Mouse (Mus musculus): ENCODE data around the gene Rbpms2. TPM values are rescaled to one million over a fixed set of nuclear protein-coding genes. Genes with fewer than 3 reads are reported as not detected.

Rbpms2 gene
- polyA plus RNA-seq, 1 experiment from 2014 or later, result 10.3 TPM

DNA sequence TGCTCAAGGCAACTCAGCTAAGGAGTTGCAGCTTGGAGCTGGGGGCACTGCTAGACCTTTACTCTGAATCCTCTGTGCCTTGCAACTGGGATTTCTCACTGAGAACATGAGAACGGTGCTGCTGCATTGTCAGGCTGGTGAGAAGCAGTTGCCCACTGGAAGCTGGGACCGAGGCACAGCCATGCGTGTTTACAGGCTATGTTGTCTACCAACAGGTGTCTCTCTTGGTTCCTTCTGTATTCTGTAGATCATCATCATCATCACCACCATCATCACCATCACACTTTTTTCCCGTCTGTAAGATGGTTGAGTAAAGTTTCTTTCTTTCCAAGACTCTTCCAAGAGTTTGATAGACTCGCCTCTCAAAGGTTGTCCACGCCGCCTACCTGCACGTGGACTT is 38.3 kb downstream of the Rbpms2 start, which contains the start of gene Oaz2:
TSS of gene Oaz2 (plus strand) at position 301 of the 400 bp plus-strand sequence.
- H3K27ac ChIP-seq, result no peak within 1 kb of the TSS
- 94% methylated on average over 8 of the region's 8 CpGs for WGBS
- H3K4me1 ChIP-seq, result no peaks in the 10 kb centered on the region
- ATAC-seq (ENCODE audit: low FRiP score, low read depth), result no peak
- no peak within 1 kb of the TSS for H3K4me3 ChIP-seq
- H3K36me3 ChIP-seq, result no peaks in the 10 kb centered on the region
- no peaks in the 10 kb centered on the region for H3K27me3 ChIP-seq (replicated peaks)
- H3K9ac ChIP-seq, result no peak within 1 kb of the TSS
- H3K9me3 ChIP-seq, result no peaks in the 10 kb centered on the region
- no peak within 1 kb of the TSS for H3K4me2 ChIP-seq (replicated peaks)

DNA sequence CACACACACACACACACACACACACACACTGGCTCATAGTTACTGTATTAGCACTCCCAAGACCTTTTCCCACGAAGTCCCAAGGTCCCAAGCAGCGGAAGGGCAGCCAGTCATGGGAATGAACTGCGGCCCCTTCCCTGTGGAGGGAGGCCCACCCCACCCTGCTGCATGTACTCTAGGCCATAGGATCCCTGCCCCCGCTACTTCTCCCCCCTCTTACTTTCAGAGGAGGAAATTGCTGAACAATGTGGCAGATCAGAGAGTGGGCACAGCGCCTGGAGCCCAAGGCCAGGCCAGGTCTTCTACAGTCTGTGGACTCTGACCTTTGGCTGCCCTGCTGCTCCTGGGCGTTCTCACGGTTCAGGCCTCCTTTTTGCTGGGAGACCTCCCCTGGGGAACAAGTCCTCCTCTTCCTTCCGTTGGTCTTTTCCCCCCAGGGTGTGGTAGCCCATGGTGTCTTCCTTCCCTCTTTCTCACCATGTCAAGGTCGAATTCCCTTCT is 42.0 kb downstream of the Rbpms2 start:
- 63% methylated on average over 9 of the region's 9 CpGs for WGBS
- H3K27ac ChIP-seq, result no peak overlapping the region

DNA sequence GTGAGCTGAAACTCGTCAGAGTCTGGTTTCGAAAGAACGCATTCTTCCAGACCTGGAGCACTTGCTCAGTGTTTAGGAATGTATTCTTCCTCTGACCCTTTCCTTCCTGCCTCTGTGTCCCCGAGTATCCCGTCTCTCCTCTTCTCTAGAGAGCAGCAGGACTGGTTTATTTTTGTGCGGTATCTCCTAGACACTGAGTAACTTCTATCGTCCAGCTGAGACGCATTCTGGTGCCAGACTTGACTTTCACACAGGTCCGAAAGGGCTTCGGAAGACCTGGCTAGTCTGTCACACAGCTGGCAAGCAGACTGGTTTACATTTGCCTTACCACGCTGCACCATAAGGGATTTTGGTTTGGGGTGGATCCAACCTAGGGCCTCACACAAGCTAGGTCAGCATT is 43.5 kb downstream of the Rbpms2 start:
- H3K36me3 ChIP-seq, result no peaks in the 10 kb centered on the region
- no peak overlapping the region for H3K9ac ChIP-seq
- H3K4me3 ChIP-seq, result no peak overlapping the region
- H3K4me1 ChIP-seq, result peaks cover 10% of the 10 kb centered on the region
- ATAC-seq (ENCODE audit: low FRiP score, low read depth), result no peak
- WGBS, result 83% methylated on average over 11 of the region's 11 CpGs
- H3K4me2 ChIP-seq (replicated peaks), result no peak overlapping the region
- H3K27me3 ChIP-seq (replicated peaks), result no peaks in the 10 kb centered on the region
- no peak overlapping the region for H3K27ac ChIP-seq
- H3K9me3 ChIP-seq, result no peaks in the 10 kb centered on the region

More for the DNA sequence above, 42.0 kb downstream of the Rbpms2 start:
- Histone ChIP-seq H3K9ac (no peak overlapping the region), H3K27me3 (replicated peaks) (no peaks in the 10 kb centered on the region), H3K36me3 (no peaks in the 10 kb centered on the region), H3K4me3 (no peak overlapping the region), H3K9me3 (no peaks in the 10 kb centered on the region), H3K4me2 (replicated peaks) (no peak overlapping the region), H3K4me1 (no peaks in the 10 kb centered on the region)
- no peak for ATAC-seq (ENCODE audit: low FRiP score, low read depth)

DNA sequence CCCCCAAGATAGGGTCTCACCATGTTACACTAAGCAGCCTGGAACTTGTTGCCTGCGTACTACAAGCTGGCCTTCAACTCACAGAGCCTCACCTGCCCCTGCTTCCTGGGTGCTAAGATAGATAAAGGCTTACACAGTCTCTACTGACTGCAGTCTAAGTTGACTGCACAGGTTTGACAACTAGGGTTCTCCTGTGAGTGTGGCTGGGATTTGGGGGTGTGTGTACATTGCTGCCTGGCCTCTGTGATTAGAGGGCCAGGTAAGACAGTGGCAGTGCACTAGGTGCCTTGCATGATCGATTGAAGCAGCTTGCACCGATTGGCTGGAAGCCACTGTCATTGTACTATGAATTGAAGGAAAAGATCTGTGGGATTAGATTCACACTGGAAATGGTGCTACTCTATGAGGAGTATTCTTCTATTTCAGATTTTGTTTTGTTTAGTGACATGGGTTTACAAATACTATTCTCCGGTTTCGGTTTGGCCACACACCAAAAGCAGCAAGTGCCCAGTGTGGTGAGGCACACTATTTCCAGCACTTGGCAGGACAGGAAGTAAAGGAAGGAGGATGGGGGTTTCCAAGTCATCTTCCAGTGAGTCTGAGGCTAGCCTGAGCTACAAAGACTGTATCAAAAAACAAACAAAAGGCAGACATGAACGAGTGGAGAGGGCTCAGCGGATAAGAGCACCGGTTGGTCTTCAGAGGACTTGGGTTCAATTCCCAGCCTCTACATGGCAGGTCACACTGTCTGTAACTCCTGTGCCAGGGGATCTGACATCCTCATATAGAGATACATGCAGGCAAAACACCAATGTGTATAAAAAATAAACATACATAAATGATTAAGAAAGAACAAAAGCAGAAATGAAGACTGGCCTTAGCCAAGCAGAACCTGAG is 46.3 kb downstream of the Rbpms2 start:
- Histone ChIP-seq H3K4me1 (peaks cover 34% of the 10 kb centered on the region), H3K27ac (no peak overlapping the region), H3K4me2 (replicated peaks) (peak overlapping the region; percentile 91), H3K9ac (peak overlapping the region; percentile 87), H3K9me3 (no peaks in the 10 kb centered on the region), H3K27me3 (replicated peaks) (no peaks in the 10 kb centered on the region), H3K36me3 (no peaks in the 10 kb centered on the region), H3K4me3 (peak overlapping the region; percentile 75)
- 58% methylated on average over 8 of the region's 8 CpGs for WGBS
- ATAC-seq (ENCODE audit: low FRiP score, low read depth), result peak; percentile 64

DNA sequence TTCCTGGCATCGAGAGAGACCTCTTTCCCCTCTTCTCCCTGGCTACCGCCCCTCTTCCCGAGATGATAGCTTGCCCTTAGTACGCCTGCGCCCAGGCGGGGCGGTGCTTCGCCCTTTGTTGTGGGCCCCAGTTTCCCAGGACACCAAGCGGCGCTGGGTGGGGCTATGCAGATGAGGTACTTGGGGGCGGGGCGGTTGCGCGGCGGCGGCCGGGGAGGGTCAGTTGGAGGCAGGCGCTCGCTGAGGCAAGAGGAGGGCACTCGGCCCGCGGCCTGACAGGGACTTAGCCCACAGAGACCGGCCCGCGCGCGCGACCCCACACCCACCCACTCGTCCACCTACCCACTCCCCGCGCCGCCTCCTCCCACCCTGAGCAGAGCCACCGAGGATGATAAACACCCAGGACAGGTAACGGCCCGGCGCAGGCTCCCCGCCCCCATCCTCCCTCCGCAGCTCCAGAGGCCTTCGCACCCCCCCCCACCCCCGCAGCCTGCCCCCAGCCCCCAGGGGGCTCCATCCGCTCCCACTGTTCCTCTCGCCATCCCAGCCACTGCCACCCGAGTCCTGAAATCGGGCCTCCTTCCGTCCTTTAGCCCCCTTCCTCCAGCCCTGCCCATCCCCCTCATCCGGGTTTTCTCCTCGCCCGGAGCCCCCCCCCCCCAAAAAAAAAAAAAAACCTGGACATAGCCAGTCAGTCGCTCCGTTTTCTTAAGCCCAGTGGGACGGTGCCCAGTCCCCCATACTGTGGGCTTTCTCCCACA is 47.1 kb downstream of the Rbpms2 start:
- Histone ChIP-seq H3K27ac (peak overlapping the region; percentile 42; the same call in 1 of the 2 replicates), H3K9me3 (no peaks in the 10 kb centered on the region), H3K27me3 (replicated peaks) (no peaks in the 10 kb centered on the region), H3K4me1 (peaks cover 34% of the 10 kb centered on the region), H3K4me2 (replicated peaks) (peak overlapping the region; percentile 91), H3K36me3 (no peaks in the 10 kb centered on the region), H3K9ac (peak overlapping the region; percentile 87), H3K4me3 (peak overlapping the region; percentile 75)
- WGBS, result under 1% methylated on average over 48 of the region's 51 CpGs
- peak; percentile 96 for ATAC-seq (ENCODE audit: low FRiP score, low read depth)

DNA sequence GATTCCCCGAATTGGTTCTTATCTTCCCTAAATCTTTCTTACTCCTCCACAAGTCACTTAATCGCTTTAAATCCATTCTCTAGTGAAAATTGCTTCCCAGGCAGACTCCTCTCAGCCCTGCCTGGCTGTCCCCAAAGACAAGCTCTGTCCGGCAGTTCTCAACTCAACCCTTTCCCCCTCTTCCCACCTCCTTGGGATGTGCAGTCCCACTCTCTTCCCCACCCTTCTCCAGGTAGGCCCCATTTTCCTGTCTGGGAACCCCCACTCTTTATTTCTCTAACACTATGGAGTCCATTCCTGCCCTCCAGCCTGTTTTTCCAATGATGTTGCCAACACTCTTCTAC is 47.6 kb downstream of the Rbpms2 start:
- Histone ChIP-seq H3K4me3 (peak overlapping the region; percentile 75), H3K27me3 (replicated peaks) (no peaks in the 10 kb centered on the region), H3K9me3 (no peaks in the 10 kb centered on the region), H3K9ac (peak overlapping the region; percentile 87), H3K4me2 (replicated peaks) (peak overlapping the region; percentile 91), H3K4me1 (peaks cover 34% of the 10 kb centered on the region), H3K27ac (no peak overlapping the region), H3K36me3 (no peaks in the 10 kb centered on the region)
- no peak for ATAC-seq (ENCODE audit: low FRiP score, low read depth)
- 6% methylated on average over 3 of the region's 3 CpGs for WGBS

DNA sequence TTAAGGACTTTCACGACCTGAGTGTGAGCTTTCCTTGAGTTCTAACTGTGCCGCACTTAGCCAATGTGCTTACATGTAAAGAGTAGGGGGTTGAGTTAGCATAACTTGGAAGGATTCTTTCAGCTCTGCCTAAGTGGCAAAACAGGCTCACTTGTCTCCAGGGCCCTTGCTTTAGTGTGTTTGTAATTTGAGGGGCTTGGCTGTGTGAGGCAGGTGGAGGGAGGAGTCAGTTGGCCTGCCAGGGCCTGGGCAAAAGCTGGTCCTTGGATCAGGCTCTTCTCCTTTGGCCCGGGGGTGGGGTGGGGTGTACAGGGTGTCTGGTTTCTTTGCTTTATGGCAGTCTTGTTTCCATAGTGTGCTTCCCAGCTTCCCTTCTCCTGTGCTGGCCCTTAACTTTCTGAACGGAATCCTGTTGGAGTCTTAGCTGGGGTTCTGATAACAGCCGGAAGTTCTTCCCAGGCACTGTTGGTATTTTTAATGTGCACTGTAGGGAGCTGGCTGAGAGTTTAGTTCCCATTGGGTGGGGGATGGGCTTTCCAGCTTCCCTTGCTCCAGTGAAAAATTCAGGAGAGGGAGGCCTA is 49.8 kb downstream of the Rbpms2 start:
- H3K4me1 ChIP-seq, result peaks cover 34% of the 10 kb centered on the region
- no peaks in the 10 kb centered on the region for H3K27me3 ChIP-seq (replicated peaks)
- no peak overlapping the region for H3K27ac ChIP-seq
- peak overlapping the region; percentile 22 for H3K4me3 ChIP-seq
- no peaks in the 10 kb centered on the region for H3K9me3 ChIP-seq
- H3K36me3 ChIP-seq, result no peaks in the 10 kb centered on the region
- 21% methylated on average over 5 of the region's 5 CpGs for WGBS
- peak overlapping the region; percentile 47 for H3K9ac ChIP-seq
- ATAC-seq (ENCODE audit: low FRiP score, low read depth), result no peak
- H3K4me2 ChIP-seq (replicated peaks), result peak overlapping the region; percentile 91

DNA sequence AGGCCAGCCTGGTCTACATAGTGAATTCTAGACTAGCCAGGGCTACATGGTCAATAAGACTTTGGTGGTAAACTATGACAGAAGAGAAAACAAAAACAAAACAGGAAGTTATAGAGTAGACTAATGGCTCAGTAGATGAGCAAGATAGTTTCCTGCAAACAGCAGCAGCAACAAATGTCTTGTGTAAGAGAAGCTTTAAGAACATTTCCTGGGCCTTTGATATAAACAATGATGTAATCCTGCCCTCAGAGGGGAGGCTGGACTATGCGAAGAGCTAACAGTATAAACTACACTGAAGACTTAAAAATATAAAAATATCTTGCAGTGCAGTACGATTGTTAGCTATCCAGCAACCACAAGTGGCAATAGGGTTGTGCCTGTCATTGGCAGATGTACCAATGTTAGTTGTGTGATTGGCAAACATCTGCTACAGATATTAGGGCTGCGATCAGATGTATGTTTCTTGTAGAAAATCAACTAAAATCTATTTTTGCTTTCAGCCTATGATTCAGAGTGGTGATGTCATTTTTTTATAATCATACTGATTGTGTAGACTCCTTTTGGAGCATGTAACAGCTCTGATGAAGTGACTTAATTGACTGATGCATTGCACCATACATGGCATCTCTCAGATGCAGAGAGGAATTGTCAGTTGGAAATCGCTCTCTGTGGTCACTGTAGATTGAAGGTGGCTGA is 51.6 kb downstream of the Rbpms2 start:
- H3K36me3 ChIP-seq, result no peaks in the 10 kb centered on the region
- H3K27ac ChIP-seq, result no peak overlapping the region
- H3K4me2 ChIP-seq (replicated peaks), result no peak overlapping the region
- H3K9me3 ChIP-seq, result no peaks in the 10 kb centered on the region
- ATAC-seq (ENCODE audit: low FRiP score, low read depth), result no peak
- WGBS, result 90% methylated on average over 4 of the region's 4 CpGs
- peaks cover 34% of the 10 kb centered on the region for H3K4me1 ChIP-seq
- no peak overlapping the region for H3K4me3 ChIP-seq
- H3K9ac ChIP-seq, result no peak overlapping the region
- no peaks in the 10 kb centered on the region for H3K27me3 ChIP-seq (replicated peaks)

DNA sequence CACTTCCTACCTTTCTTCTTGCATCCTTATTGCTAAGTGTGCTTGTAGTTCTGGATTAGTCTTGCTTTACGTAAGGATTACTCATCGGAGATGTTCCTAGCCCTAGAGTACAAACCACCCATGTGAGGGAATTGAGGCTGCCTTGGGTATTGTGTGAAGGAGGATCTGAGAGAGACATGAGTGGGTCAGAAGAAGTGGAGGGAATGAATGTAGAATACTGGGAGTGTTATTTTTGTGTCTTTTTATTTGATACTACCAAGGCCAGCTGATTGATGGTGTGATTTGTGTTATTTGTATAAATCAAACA is 52.1 kb downstream of the Rbpms2 start:
- Histone ChIP-seq H3K27ac (no peak overlapping the region), H3K9me3 (no peaks in the 10 kb centered on the region), H3K4me1 (peaks cover 34% of the 10 kb centered on the region), H3K9ac (no peak overlapping the region), H3K36me3 (peaks cover 5% of the 10 kb centered on the region), H3K4me2 (replicated peaks) (no peak overlapping the region), H3K27me3 (replicated peaks) (no peaks in the 10 kb centered on the region), H3K4me3 (no peak overlapping the region)
- 93% methylated on average over 2 of the region's 2 CpGs for WGBS
- no peak for ATAC-seq (ENCODE audit: low FRiP score, low read depth)

DNA sequence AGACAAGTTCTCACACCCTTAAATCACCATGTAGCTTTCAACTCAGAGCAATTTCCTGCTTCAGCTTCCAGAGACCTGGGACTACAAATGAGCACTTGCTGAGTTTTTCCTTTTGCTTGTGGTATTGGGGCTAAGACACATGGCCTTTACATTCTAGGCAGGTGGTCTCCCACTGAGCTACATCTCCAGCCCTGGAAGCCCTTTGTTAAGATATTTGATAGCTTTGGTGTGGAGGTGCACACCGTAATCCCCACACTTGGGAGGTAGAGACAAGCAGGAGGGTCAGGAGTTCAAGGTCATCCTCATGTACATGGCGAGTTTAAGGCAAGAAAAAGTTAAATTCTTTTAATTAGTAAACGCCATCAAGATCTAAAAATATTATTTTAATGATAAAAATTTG is 52.7 kb downstream of the Rbpms2 start:
- no peak overlapping the region for H3K9ac ChIP-seq
- 88% methylated on average over 3 of the region's 3 CpGs for WGBS
- ATAC-seq (ENCODE audit: low FRiP score, low read depth), result no peak
- H3K9me3 ChIP-seq, result no peaks in the 10 kb centered on the region
- H3K4me1 ChIP-seq, result peaks cover 31% of the 10 kb centered on the region
- H3K27me3 ChIP-seq (replicated peaks), result no peaks in the 10 kb centered on the region
- no peak overlapping the region for H3K4me3 ChIP-seq
- no peak overlapping the region for H3K27ac ChIP-seq
- no peak overlapping the region for H3K4me2 ChIP-seq (replicated peaks)
- H3K36me3 ChIP-seq, result peaks cover 10% of the 10 kb centered on the region

DNA sequence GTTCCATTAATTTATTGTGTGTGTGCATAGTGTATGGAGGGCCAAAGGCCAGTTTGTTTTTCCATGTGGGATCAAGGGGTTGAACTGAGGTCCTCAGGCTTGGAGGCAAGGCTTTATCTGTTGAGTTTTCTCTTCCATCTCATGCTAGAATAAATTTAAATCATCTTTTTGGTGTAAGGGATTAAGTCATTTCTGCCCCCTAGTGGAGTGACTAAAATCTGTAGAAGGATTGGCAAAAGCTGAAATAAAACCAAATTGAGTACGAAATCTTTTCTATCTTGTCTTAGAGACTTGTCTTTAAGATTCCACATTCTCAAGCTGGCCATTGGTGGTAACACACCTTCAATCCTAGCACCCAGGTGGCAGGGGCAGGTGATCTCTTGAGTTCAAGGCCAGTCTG is 53.5 kb downstream of the Rbpms2 start:
- Histone ChIP-seq H3K4me1 (peaks cover 23% of the 10 kb centered on the region), H3K9ac (no peak overlapping the region), H3K36me3 (peaks cover 17% of the 10 kb centered on the region), H3K9me3 (no peaks in the 10 kb centered on the region), H3K27ac (no peak overlapping the region), H3K4me2 (replicated peaks) (no peak overlapping the region), H3K4me3 (no peak overlapping the region), H3K27me3 (replicated peaks) (no peaks in the 10 kb centered on the region)
- ATAC-seq (ENCODE audit: low FRiP score, low read depth), result no peak
- WGBS, result 88% methylated on average over 1 of the region's 1 CpGs

DNA sequence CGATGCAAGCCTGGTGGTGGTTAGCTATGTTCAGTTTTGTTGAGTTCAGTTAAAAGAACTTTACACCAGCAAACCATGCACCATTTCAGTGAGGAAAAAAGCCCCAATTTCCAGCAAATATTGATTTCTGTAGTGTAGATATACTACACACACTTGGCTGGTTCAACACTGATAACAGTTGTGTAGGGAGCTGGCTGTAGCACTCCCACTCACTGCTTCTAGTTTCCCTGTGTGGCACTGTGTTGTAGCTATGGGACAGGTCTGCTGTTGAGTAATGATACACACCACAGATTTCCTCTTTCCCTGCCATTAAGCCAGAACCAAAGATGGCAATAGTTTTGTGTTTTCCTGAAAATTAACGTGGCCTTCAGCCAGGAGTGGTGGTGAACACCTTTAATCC is 55.3 kb downstream of the Rbpms2 start:
- Histone ChIP-seq H3K36me3 (peaks cover 26% of the 10 kb centered on the region), H3K27ac (no peak overlapping the region; the same call in 1 of the 2 replicates), H3K9me3 (no peaks in the 10 kb centered on the region), H3K27me3 (replicated peaks) (no peaks in the 10 kb centered on the region), H3K9ac (no peak overlapping the region), H3K4me2 (replicated peaks) (no peak overlapping the region), H3K4me3 (no peak overlapping the region), H3K4me1 (peaks cover 6% of the 10 kb centered on the region)
- WGBS, result 93% methylated on average over 2 of the region's 2 CpGs
- no peak for ATAC-seq (ENCODE audit: low FRiP score, low read depth)
